Mouse (Mus musculus) embryonic facial prominence, embryonic 15.5 days (tissue): ENCODE results near the gene Olfr560. TPM values are rescaled to one million over a fixed set of nuclear protein-coding genes. Genes with fewer than 3 reads are reported as not detected.

Experiments used
- ATAC-seq: fragments of 200-750 bp; cut with Nextera tagmentation; 2 replicates; pipeline ENCODE4 v1.8.0; 2017; ENCODE audit warnings: low read depth, moderate TSS enrichment; ENCODE audit not compliant: insufficient number of reproducible peaks, low FRiP score, low TSS enrichment
- H3K27ac ChIP-seq: fragments of 300-500 bp; sonication (generic); replicated peaks from 2 replicates; pipeline ENCODE4 v1.5.1; 2015; ENCODE audit warnings: mild to moderate bottlenecking, inconsistent platforms
- H3K27me3 ChIP-seq: fragments of 300-500 bp; sonication (generic); 2 replicates; pipeline ENCODE4 v1.6.1; 2015; ENCODE audit warnings: inconsistent platforms
- H3K36me3 ChIP-seq: fragments of 300-500 bp; sonication (generic); 2 replicates; pipeline ENCODE4 v1.6.1; 2015; ENCODE audit warnings: mild to moderate bottlenecking, inconsistent platforms
- H3K4me1 ChIP-seq: fragments of 300-500 bp; sonication (generic); 2 replicates; pipeline ENCODE4 v1.6.1; 2015; ENCODE audit warnings: inconsistent platforms
- H3K4me2 ChIP-seq: fragments of 300-500 bp; sonication (generic); replicated peaks from 2 replicates; pipeline ENCODE4 v1.6.1; 2015; ENCODE audit warnings: mild to moderate bottlenecking, inconsistent platforms
- H3K4me3 ChIP-seq: fragments of 300-500 bp; sonication (generic); replicated peaks from 2 replicates; pipeline ENCODE4 v1.5.1; 2015; ENCODE audit warnings: mild to moderate bottlenecking, inconsistent platforms
- H3K9ac ChIP-seq: fragments of 300-500 bp; sonication (generic); 2 replicates; pipeline ENCODE4 v1.6.1; 2015; ENCODE audit warnings: inconsistent platforms
- H3K9me3 ChIP-seq: fragments of 300-500 bp; sonication (generic); replicated peaks from 2 replicates; pipeline ENCODE4 v1.6.1; 2016; ENCODE audit warnings: inconsistent platforms
- WGBS: fragments of 180-500 bp; shearing (Covaris S2); methylation state at CpG from one replicate; pipeline ENCODE4 v1.1.7; 2015; 5-methylcytosine and 5-hydroxymethylcytosine counted together
- polyA plus RNA-seq: library from polyadenylated mRNA; unstranded; fragments of >200 nt; fragmentation: Nextera tagmentation; extraction: Ambion mirVana; gene quantifications from 2 replicates; pipeline ENCODE4 v1.2.1, GENCODE M21; 2015

Olfr560 gene
- polyA plus RNA-seq: 0.08 TPM in 1 of 2 replicates, not detected in the other

DNA sequence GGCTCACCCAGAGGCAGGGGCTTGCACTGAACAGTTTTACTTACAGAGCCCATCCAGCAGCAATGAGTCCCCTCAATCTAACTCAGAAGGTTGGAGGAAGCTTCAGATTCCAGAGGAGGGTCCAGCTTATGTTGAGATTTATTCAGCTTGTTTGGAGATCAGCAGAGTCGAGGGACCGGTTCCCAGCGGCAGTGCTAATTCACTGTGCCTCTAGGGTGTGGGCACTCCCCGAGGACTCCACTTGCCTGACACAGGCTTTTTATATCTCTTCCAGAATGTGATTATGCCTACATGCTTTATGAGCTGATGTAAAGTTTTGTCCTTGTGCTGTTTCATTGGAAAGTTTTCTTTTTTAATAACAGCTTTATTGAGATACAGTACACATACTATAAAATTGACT is at the start of gene Olfr560, which contains the start of gene Olfr78:
Gene Olfr560 (minus strand): TSS at position 101 of the 400 bp plus-strand sequence.
Gene Olfr78 (minus strand): TSS at position 206 of the 400 bp plus-strand sequence.
- Histone ChIP-seq H3K9ac (no peak within 1 kb of the TSS), H3K9me3 (no peaks in the 10 kb centered on the region), H3K27ac (no peak within 1 kb of the TSS), H3K27me3 (no peaks in the 10 kb centered on the region), H3K4me1 (no peaks in the 10 kb centered on the region), H3K4me2 (no peak within 1 kb of the TSS), H3K36me3 (no peaks in the 10 kb centered on the region), H3K4me3 (no peak within 1 kb of the TSS)
- WGBS: 64% methylated on average over 4 of the region's 4 CpGs
- no peak for ATAC-seq

DNA sequence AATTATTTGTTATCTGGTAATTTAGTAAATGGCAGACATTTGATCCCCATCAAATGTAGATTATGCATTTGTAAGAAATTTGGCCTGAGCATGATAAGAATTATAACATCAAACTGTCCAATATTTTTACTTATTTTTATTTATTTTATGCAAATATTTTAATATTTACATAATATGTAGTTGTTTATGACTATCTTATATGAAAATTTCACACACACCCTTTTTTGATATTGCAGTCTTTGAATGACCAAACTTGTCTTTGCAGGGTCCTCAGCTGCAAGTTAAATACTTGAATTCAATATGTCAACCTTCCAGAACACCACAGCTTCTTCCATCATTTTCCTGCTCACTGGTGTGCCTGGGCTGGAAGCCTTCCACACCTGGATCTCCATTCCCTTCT is 44.0 kb upstream of the Olfr560 start, which contains the start of gene Olfr564:
Gene Olfr564 (plus strand): TSS at position 301 of the 400 bp plus-strand sequence.
- no peak for ATAC-seq
- Histone ChIP-seq H3K27ac (no peak within 1 kb of the TSS), H3K27me3 (no peaks in the 10 kb centered on the region), H3K4me2 (no peak within 1 kb of the TSS), H3K4me1 (no peaks in the 10 kb centered on the region), H3K4me3 (no peak within 1 kb of the TSS), H3K36me3 (no peaks in the 10 kb centered on the region), H3K9ac (no peak within 1 kb of the TSS), H3K9me3 (no peaks in the 10 kb centered on the region)

DNA sequence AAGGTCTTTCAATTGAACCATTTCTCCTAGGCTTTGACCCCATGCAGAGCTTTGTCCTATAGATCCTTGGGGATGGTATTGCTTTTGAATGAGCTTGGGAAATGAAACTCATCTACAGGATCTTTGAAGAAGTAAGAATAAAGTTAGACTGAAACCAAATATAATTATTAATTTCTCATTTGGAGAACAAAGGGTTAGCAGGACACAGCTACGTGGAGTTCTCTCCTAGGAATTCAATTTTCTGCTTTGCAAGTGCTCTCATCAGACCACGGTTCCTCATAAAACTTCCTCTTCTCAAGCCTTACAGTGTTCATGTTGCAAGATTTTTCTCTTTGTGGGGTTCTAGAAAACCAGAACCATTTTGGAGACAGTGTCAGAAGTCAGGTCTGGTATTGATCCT is 11.8 kb upstream of the Olfr560 start, which contains the start of gene Olfr561:
Gene Olfr561 (plus strand): TSS at position 301 of the 400 bp plus-strand sequence.
- WGBS: 60% methylated on average over 2 of the region's 2 CpGs
- ATAC-seq: no peak
- H3K4me2 ChIP-seq: no peak within 1 kb of the TSS
- no peak within 1 kb of the TSS for H3K4me3 ChIP-seq
- no peak within 1 kb of the TSS for H3K27ac ChIP-seq
- no peaks in the 10 kb centered on the region for H3K27me3 ChIP-seq
- no peaks in the 10 kb centered on the region for H3K9me3 ChIP-seq
- no peaks in the 10 kb centered on the region for H3K4me1 ChIP-seq
- H3K36me3 ChIP-seq: no peaks in the 10 kb centered on the region
- H3K9ac ChIP-seq: no peak within 1 kb of the TSS

DNA sequence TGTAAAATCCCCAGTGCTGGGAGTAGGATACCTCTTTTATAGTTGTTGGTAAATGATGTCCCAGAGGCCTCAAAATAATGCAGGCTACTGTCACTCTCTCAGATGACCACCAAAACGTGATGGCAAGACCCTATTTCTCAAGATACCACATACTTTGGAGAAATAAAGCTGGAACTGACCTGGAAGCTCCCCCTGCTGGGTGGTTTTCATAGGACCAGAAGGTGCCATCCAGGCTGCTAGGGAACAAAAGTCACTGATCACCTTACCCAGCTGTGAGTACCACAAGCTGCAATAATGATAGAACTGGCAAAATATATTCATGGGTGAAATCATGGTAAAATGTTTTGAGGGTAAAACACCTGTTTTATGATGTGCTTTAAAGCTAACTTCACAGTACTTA is 7.1 kb downstream of the Olfr560 start:
- no peaks in the 10 kb centered on the region for H3K27me3 ChIP-seq
- 8% methylated on average over 1 of the region's 1 CpGs for WGBS

DNA sequence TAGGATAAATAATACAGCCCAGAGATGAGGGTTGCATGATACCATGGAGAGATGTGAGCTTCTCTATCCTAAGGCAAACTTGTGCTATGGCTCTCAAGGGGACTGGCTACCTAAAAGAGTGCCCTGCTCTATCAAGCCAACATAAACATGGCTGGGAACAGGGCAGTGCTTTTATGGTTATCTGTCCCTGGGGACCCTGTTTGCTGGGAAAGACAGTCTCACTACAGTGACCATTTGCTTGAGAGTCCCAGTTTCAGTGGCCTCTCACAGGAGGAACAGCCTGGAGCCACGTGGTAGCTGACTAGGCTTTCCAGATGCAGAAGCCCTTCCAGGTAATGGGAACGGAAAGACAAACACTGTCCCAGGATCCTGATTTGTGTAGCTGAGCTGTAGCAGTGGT is 21.5 kb downstream of the Olfr560 start:
- 51% methylated on average over 2 of the region's 2 CpGs for WGBS
- no peaks in the 10 kb centered on the region for H3K36me3 ChIP-seq
- H3K9me3 ChIP-seq: no peaks in the 10 kb centered on the region
- no peak for ATAC-seq
- no peak overlapping the region for H3K4me3 ChIP-seq
- no peak overlapping the region for H3K4me2 ChIP-seq
- H3K9ac ChIP-seq: no peak overlapping the region
- H3K27ac ChIP-seq: no peak overlapping the region
- no peaks in the 10 kb centered on the region for H3K4me1 ChIP-seq
- no peaks in the 10 kb centered on the region for H3K27me3 ChIP-seq

More for the DNA sequence above, 7.1 kb downstream of the Olfr560 start:
- no peaks in the 10 kb centered on the region for H3K36me3 ChIP-seq
- no peaks in the 10 kb centered on the region for H3K9me3 ChIP-seq
- H3K4me2 ChIP-seq: no peak overlapping the region
- no peak overlapping the region for H3K4me3 ChIP-seq
- H3K27ac ChIP-seq: no peak overlapping the region
- H3K4me1 ChIP-seq: no peaks in the 10 kb centered on the region
- ATAC-seq: no peak
- no peak overlapping the region for H3K9ac ChIP-seq

DNA sequence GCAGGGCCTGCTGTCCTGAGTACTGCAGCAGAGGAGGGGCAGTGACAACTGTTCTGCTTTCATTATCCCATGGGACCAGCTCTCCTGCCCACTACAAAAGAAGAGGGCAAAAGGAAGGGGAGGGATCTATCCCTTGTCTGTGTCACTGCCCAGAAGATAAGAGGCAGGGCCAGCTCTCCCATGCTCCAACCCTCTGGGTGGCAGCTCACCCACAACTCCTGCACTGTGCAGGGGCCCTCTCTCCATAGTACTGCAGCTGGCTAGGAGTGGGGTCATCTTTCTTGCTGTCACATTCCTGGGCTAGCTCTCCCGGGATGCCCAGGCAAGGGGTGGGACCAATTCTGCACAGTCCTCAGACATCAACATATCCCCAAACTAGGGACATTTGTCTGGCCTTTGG is 25.4 kb downstream of the Olfr560 start:
- 67% methylated on average over 1 of the region's 1 CpGs for WGBS

DNA sequence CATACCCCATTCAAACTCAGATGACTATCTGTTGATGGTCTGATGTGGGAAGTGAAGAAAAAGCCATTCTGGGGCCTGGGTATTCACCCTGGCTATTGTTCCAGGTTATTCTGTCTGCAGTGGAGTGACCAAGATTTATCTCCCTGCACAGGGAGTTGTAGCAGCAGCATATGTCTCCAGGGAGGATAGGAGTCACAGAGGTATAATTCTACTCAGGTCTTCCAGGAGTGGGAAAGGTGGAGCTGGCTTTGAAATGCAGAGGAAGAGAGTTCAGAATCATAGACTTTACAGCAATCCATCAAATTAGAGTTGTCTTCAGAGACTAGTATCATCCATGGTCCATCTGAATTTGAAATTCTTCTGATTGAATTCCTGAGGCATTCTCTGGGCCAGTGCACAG is 31.8 kb downstream of the Olfr560 start, which contains the start of gene Olfr559:
Gene Olfr559 (minus strand): TSS at position 101 of the 400 bp plus-strand sequence.
- Histone ChIP-seq H3K9ac (no peak within 1 kb of the TSS), H3K4me3 (no peak within 1 kb of the TSS), H3K27me3 (no peaks in the 10 kb centered on the region), H3K4me2 (no peak within 1 kb of the TSS), H3K27ac (no peak within 1 kb of the TSS), H3K4me1 (no peaks in the 10 kb centered on the region), H3K9me3 (no peaks in the 10 kb centered on the region), H3K36me3 (no peaks in the 10 kb centered on the region)
- no peak for ATAC-seq

More for the DNA sequence above, 25.4 kb downstream of the Olfr560 start:
- Histone ChIP-seq H3K4me2 (no peak overlapping the region), H3K27me3 (no peaks in the 10 kb centered on the region), H3K9ac (no peak overlapping the region), H3K4me3 (no peak overlapping the region), H3K9me3 (no peaks in the 10 kb centered on the region), H3K27ac (no peak overlapping the region), H3K36me3 (no peaks in the 10 kb centered on the region), H3K4me1 (no peaks in the 10 kb centered on the region)
- ATAC-seq: no peak

DNA sequence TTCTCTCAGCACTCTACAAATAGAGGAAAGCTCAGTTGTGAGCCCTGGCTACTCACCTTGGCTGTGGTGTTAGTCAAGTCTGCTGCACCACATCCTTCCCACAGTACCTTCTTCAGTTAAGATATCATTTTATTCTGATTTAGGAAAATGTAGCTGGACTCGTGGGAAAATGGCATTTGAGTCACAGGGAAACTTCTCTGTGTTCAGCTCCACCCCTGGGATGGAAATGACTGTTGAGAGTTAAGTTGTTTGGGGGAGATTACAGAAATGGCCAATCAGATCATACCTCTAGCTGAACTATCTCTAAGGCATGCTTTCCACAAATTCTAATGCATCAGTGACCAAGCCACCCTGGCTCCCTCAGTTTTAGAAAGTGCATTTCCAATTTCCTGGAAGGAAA is 40.2 kb downstream of the Olfr560 start, which contains the start of gene Olfr33:
Gene Olfr33 (minus strand): TSS at position 101 of the 400 bp plus-strand sequence.
- Histone ChIP-seq H3K4me3 (no peak within 1 kb of the TSS), H3K9ac (no peak within 1 kb of the TSS), H3K9me3 (no peaks in the 10 kb centered on the region), H3K27ac (no peak within 1 kb of the TSS), H3K36me3 (no peaks in the 10 kb centered on the region), H3K4me2 (no peak within 1 kb of the TSS), H3K27me3 (no peaks in the 10 kb centered on the region), H3K4me1 (no peaks in the 10 kb centered on the region)
- no peak for ATAC-seq
- WGBS: 38% methylated on average over 1 of the region's 1 CpGs

DNA sequence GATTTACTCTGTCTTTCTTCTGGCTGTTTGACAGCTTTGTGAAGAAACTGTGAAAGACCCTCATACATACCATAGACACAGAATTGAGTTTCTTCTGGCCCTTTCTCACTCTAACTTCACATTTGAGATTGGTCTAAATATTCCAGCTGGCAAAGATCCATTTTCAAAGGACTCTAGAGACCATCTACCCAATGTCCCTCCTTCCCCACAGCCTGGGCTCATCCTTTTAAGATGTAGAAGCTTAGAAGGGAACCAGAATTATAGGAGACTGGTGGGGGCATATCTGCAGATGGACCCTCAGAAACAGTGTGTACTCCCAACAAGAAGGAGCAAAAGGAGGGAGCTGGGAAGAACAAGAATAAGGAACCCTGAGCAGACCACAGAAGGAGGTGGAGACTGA is 57.3 kb downstream of the Olfr560 start, which contains the start of gene Olfr558:
Gene Olfr558 (plus strand): TSS at position 301 of the 400 bp plus-strand sequence.
- H3K9ac ChIP-seq: no peak within 1 kb of the TSS
- H3K9me3 ChIP-seq: no peaks in the 10 kb centered on the region
- no peak within 1 kb of the TSS for H3K27ac ChIP-seq
- no peak within 1 kb of the TSS for H3K4me2 ChIP-seq
- no peaks in the 10 kb centered on the region for H3K4me1 ChIP-seq
- no peak within 1 kb of the TSS for H3K4me3 ChIP-seq
- no peak for ATAC-seq
- no peaks in the 10 kb centered on the region for H3K36me3 ChIP-seq
- H3K27me3 ChIP-seq: no peaks in the 10 kb centered on the region

Other genes starting within 250 kb of the Olfr560 start
- gene Olfr547, start 224.6 kb downstream of the Olfr560 start, polyA plus RNA-seq: not detected in 2 replicates
- 0.11 and 0.12 TPM in 2 replicates for gene Olfr548-ps1, start 218.5 kb downstream of the Olfr560 start, polyA plus RNA-seq
- 0.08 and 0.16 TPM in 2 replicates for gene Olfr549, start 209.5 kb downstream of the Olfr560 start, polyA plus RNA-seq
- gene Trim21, start 193.9 kb downstream of the Olfr560 start, polyA plus RNA-seq: 0.54 and 0.81 TPM in 2 replicates
- 0.20 and 0.68 TPM in 2 replicates for gene Olfr550, start 187.9 kb downstream of the Olfr560 start, polyA plus RNA-seq
- gene Olfr551, start 167.5 kb downstream of the Olfr560 start, polyA plus RNA-seq: 0.07 TPM in 1 of 2 replicates, not detected in the other
- 0.12 and 0.15 TPM in 2 replicates for gene Olfr552, start 161.6 kb downstream of the Olfr560 start, polyA plus RNA-seq
- 0.14 and 0.21 TPM in 2 replicates for gene Olfr553, start 141.1 kb downstream of the Olfr560 start, polyA plus RNA-seq
- gene Olfr554, start 120.9 kb downstream of the Olfr560 start, polyA plus RNA-seq: 0.17 TPM in 1 of 2 replicates, not detected in the other
- gene Olfr555, start 100.5 kb downstream of the Olfr560 start, polyA plus RNA-seq: not detected in 2 replicates
- not detected in 2 replicates for gene Olfr556, start 94.5 kb downstream of the Olfr560 start, polyA plus RNA-seq
- 14.9 and 17.4 TPM in 2 replicates for gene Trim68, start 72.0 kb downstream of the Olfr560 start, polyA plus RNA-seq
- gene Olfr557, start 63.5 kb downstream of the Olfr560 start, polyA plus RNA-seq: 0.09 and 0.16 TPM in 2 replicates
- 0.62 and 0.71 TPM in 2 replicates for gene Olfr558, start 57.2 kb downstream of the Olfr560 start, polyA plus RNA-seq
- gene Olfr33, start 40.3 kb downstream of the Olfr560 start, polyA plus RNA-seq: 0.11 and 0.41 TPM in 2 replicates
- not detected in 2 replicates for gene Olfr559, start 31.9 kb downstream of the Olfr560 start, polyA plus RNA-seq
- gene Olfr78, start 105 bp upstream of the Olfr560 start, polyA plus RNA-seq: 0.18 and 0.35 TPM in 2 replicates
- gene Olfr561, start 11.9 kb upstream of the Olfr560 start, polyA plus RNA-seq: 0.09 and 0.25 TPM in 2 replicates
- not detected in 2 replicates for gene Olfr564, start 44.1 kb upstream of the Olfr560 start, polyA plus RNA-seq
- 0.18 and 0.51 TPM in 2 replicates for gene Olfr566, start 99.4 kb upstream of the Olfr560 start, polyA plus RNA-seq
- 0.18 TPM in 1 of 2 replicates, not detected in the other for gene Olfr568, start 117.8 kb upstream of the Olfr560 start, polyA plus RNA-seq
- gene Olfr569, start 131.5 kb upstream of the Olfr560 start, polyA plus RNA-seq: 0.11 TPM in 1 of 2 replicates, not detected in the other
- gene Olfr570, start 135.2 kb upstream of the Olfr560 start, polyA plus RNA-seq: 0.38 and 0.67 TPM in 2 replicates
- 0.08 and 0.09 TPM in 2 replicates for gene Olfr571, start 158.2 kb upstream of the Olfr560 start, polyA plus RNA-seq
- gene Olfr572, start 165.0 kb upstream of the Olfr560 start, polyA plus RNA-seq: not detected in 2 replicates
- not detected in 2 replicates for gene Olfr573-ps1, start 183.2 kb upstream of the Olfr560 start, polyA plus RNA-seq
- gene Olfr574, start 189.1 kb upstream of the Olfr560 start, polyA plus RNA-seq: not detected in 2 replicates
- gene Olfr575, start 199.4 kb upstream of the Olfr560 start, polyA plus RNA-seq: not detected in 2 replicates
- gene Olfr576, start 203.3 kb upstream of the Olfr560 start, polyA plus RNA-seq: not detected in 2 replicates
- 0.05 TPM in 1 of 2 replicates, not detected in the other for gene Olfr577, start 216.6 kb upstream of the Olfr560 start, polyA plus RNA-seq
- 0.71 and 0.87 TPM in 2 replicates for gene Olfr578, start 230.0 kb upstream of the Olfr560 start, polyA plus RNA-seq